Mouse (Mus musculus): ENCODE measurements at regions not wholly inside any gene's neighbourhood (a gene's known extent, or its start where the extent isn't known, plus 50 kb on each side); places are given as distances from the start of the nearest gene placed in this dataset.

- no peak for DNase-seq
- intact Hi-C loops (cut with DNase I; ENCODE audit: low total_unique reads), result loop anchor here (10.0 kb wide), 2 partner anchors 269 to 549 kb away; partner anchors contain the start of gene Srd5a3
Measured at GRCm38 (mm10) chr5:76413886-76414285, 50.3 kb upstream of the Nmu start.

- DNase-seq, result no peak
- intact Hi-C loops (cut with DNase I; ENCODE audit: low total_unique reads), result loop anchor here (10.0 kb wide), 2 partner anchors 271 to 551 kb away; partner anchors contain the start of gene Srd5a3
Measured at GRCm38 (mm10) chr5:76416256-76416655, 52.7 kb upstream of the Nmu start.

DNA sequence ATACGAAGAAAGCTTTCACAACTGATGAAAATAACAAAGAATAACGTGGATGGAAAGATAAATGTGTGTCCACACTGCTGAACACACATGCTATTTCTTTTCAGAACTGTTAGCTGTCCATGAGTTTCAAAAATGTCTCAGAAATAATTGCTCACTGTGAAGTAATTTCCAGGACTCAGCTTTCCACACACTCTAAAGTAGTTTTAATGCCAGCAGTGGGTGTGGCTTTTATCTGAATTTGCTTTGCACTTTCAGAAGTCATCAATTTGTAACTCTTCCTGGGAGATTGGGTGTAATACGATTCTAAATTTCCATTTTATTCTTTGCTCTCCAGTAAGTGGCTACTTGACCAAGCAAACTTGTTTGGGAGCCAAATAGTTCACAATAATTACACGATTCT lies 53.5 kb upstream of the Nmu start:
- intact Hi-C loops (cut with DNase I; ENCODE audit: low total_unique reads), result loop anchor here (10.0 kb wide), 2 partner anchors 272 to 552 kb away; partner anchors contain the start of gene Srd5a3
- no peak for DNase-seq

DNA sequence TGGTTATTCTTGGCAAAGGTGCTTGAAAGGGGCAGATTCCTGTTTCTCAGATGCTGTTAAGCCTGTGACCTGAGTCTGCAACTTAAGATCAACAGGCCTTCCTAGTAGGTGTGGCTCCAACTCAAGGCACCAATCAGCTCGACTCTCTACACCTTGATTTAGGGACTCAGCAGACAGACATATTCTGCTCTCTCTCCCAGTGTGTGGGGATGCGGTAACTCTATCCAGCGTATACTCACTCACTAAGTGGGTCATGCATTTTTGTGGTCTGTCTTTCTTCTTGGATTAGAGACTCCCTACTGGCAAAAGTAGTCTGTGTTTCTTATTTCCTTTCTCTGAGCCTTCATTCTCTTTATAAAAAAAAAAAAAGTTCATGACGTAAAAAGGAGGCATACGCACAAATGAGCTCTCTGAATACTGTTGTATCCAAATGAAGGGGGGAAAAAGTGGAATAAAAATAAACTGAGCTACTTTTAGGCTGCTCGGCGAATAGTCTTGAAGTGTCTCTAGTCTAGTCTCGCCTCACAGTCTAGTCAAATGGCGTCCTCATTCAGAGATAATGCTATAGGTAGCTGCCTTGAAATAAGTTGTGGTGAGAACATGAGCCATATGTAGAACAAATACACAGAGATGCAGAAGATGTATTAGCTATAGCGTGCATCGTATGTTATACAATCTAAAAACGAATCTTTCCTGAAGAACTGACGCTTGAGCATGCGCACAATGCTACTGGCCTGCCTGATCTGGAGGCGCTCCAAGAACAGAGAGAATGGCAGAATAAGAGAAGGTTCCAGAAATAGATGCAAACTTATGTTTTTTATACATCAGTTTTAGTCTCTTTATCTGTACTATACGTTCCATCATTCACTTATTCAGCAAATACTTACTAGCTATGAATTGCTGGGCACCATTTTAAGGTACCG lies 55.6 kb upstream of the Nmu start:
- DNase-seq, result no peak
- intact Hi-C loops (cut with DNase I; ENCODE audit: low total_unique reads), result loop anchor here (10.0 kb wide), 2 partner anchors 274 to 554 kb away; partner anchors contain the start of gene Srd5a3

- no peak for DNase-seq
- intact Hi-C loops (cut with DNase I; ENCODE audit: low total_unique reads), result loop anchor here (10.0 kb wide), 2 partner anchors 275 to 555 kb away; partner anchors contain the start of gene Srd5a3
Measured at GRCm38 (mm10) chr5:76419841-76420240, 56.3 kb upstream of the Nmu start.

DNA sequence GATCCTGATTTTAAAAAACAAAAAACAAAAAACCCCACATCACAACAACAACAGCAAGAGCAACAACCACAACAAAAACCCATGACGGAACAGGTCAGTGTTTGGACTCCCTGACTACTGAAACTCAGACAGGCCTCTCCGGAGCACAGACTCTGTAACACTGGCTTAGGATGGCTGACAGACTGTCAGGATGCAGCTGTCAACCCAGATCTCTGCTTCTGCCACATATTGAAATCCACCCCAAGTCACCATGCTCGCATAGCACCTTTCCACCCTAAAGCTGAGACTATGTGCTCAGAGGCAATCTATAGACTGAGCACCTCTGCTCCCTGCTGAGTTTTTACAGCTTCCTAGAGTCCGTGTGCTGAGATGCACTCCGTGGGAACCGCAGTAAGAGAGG lies 57.0 kb upstream of the Nmu start:
- intact Hi-C loops (cut with DNase I; ENCODE audit: low total_unique reads), result no loop called here
- no peak for DNase-seq

GRCm38 (mm10) chr5:76423593-76423992 lies 60.0 kb upstream of the Nmu start:
- no peak for DNase-seq
- intact Hi-C loops (cut with DNase I; ENCODE audit: low total_unique reads), result no loop called here

DNA sequence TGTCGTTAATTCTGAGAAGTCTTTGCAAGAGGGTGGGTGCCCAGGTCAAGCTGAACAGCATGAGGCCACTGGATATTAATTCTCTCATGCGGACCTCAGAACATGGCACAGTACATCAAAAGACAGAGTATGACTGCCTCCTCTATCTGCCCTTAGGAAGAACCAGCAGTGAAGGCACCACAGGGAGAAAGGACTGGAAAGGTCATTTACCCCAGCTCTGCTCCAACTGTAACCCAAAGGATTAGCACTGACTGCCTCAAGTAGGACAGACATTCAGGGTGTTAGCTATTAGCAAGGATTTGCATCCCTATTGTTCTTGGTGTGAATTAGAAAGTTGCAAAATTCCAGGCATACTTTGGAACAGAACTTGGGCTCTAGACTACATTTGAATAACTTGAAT lies 58.2 kb upstream of the Gm7271 start:
- intact Hi-C loops (cut with DNase I; ENCODE audit: low total_unique reads), result no loop called here
- no peak for DNase-seq

- no peak for DNase-seq
- intact Hi-C loops (cut with DNase I; ENCODE audit: low total_unique reads), result no loop called here
Measured at GRCm38 (mm10) chr5:76427581-76427980, 56.3 kb upstream of the Gm7271 start.

DNA sequence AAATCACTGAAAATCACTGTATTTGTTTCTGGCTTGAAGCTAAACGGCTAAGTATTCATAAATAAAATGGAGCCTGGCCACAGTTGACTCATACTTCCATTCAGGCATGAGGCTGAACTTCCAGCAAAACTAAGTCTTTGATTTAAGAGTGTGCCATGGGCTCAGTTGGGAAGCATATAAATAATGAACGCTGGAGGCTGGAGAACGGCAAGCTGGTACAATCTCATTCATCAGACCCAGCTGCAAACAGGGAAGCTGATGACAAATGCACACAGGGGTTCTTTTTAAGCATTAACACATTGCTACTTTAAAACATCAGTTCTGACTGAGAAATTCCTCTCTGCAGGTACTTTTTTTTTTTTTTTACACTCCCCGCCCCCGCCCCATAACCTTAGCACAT lies 54.4 kb upstream of the Gm7271 start:
- DNase-seq, result no peak
- intact Hi-C loops (cut with DNase I; ENCODE audit: low total_unique reads), result no loop called here

DNA sequence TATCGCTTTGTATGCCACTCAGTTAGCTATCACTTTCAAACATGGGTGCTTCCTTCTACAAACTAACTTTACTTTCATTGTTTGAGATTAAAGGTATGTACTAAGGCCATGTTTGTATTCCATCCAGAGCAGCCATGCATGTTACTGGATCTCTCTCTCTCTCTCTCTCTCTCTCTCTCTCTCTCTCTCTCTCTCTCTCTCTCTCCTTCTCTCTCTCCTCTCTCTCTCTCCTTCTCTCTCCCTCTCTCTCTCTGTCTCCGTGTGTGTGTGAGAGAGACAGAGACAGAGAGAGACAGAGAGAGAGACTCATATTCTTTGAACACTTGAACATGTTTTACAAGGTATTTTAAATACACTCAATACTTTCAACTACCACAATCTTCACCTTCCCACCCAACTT lies 50.2 kb upstream of the Gm7271 start:
- no peak for DNase-seq
- intact Hi-C loops (cut with DNase I; ENCODE audit: low total_unique reads), result no loop called here

Measured in gastrocnemius, postnatal 14 days (tissue).